Mouse (Mus musculus) liver, adult 2 months (tissue): ENCODE results near the gene Pxdc1.

Source experiments
- CTCF ChIP-seq: fragments of 200-500 bp; IDR thresholded peaks from 2 replicates; pipeline ENCODE4 v1.5.1; 2011; ENCODE audit warnings: low read depth, low read length, control low read depth
- POLR2A ChIP-seq: fragments of 200-500 bp; IDR thresholded peaks from 2 replicates; pipeline ENCODE4 v1.6.1; 2011; ENCODE audit warnings: low read length, control low read depth; ENCODE audit not compliant: insufficient read depth; ENCODE audit errors: extremely low read depth

DNA sequence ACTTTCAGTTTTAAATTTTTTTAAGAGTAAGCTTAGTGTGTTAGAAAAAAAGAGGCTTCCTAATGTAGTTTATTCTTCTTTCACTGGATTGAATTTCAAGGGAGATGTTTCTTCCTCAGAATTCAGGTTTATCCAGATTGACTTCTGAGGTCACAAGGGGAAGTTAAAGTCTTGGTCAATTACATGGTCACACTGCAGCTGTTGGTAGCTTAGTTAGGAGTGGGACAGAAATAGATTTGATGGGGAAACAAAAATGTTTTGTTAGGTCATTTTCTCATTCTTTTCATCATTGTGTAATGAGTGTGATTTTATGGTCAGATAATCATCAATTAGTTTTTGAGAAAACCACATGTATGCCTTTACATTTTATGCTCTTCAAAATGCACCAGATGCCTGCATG, 56.5 kb downstream of the Pxdc1 start:
- no peak for TF ChIP-seq POLR2A
- TF ChIP-seq CTCF: no peak
